Mouse (Mus musculus): ENCODE results near the gene Cst7.

The Cst7 gene

GRCm38 (mm10) chr2:150624926-150625325, 54.7 kb downstream of the Cst7 start:
- no peak for DNase-seq (ENCODE audit: low spot score in 2 of 2)

- no peak for DNase-seq (ENCODE audit: low spot score in 2 of 2)
These were observed 56.9 kb downstream of the Cst7 start for GRCm38 (mm10) chr2:150627140-150627539.

Measured in urinary bladder, postnatal 4 days (tissue).